Mouse (Mus musculus) neural tube, embryonic 11.5 days (tissue): ENCODE measurements around the gene Rcn3. TPM values are rescaled to one million over a fixed set of nuclear protein-coding genes. Genes with fewer than 3 reads are reported as not detected.

Source experiments
- ATAC-seq: fragments of 200-750 bp; cut with Nextera tagmentation; 2 replicates; pipeline ENCODE4 v1.8.0; 2017; ENCODE audit warnings: moderate number of reproducible peaks, mild to moderate bottlenecking, moderate TSS enrichment, moderate library complexity; ENCODE audit not compliant: insufficient read depth, low FRiP score, low TSS enrichment
- DNase-seq: peaks from one replicate; pipeline ENCODE4 v3.0.0-alpha.2; 2015; ENCODE audit warnings: low spot score
- H3K27ac ChIP-seq: fragments of 300-500 bp; sonication (generic); 2 replicates; pipeline ENCODE4 v1.5.1; 2014; ENCODE audit warnings: low read depth, mild to moderate bottlenecking, low read length
- H3K27me3 ChIP-seq: fragments of 300-500 bp; sonication (generic); 2 replicates; pipeline ENCODE4 v1.6.1; 2014; ENCODE audit warnings: mild to moderate bottlenecking, low read length, mixed read lengths; ENCODE audit not compliant: control insufficient read depth, insufficient read depth
- H3K36me3 ChIP-seq: fragments of 300-500 bp; sonication (generic); 2 replicates; pipeline ENCODE4 v1.6.1; 2014; ENCODE audit warnings: mild to moderate bottlenecking, low read length, moderate library complexity, mixed read lengths; ENCODE audit not compliant: control insufficient read depth, insufficient read depth
- H3K4me1 ChIP-seq: fragments of 300-500 bp; sonication (generic); 2 replicates; pipeline ENCODE4 v1.6.1; 2014; ENCODE audit warnings: low read length, mixed read lengths; ENCODE audit not compliant: control insufficient read depth, insufficient read depth
- H3K4me2 ChIP-seq: fragments of 300-500 bp; sonication (generic); 2 replicates; pipeline ENCODE4 v1.6.1; 2014; ENCODE audit warnings: low read depth, mild to moderate bottlenecking, moderate library complexity
- H3K4me3 ChIP-seq: fragments of 300-500 bp; sonication (generic); 2 replicates; pipeline ENCODE4 v1.5.1; 2014; ENCODE audit warnings: low read depth, low read length
- H3K9ac ChIP-seq: fragments of 300-500 bp; sonication (generic); 2 replicates; pipeline ENCODE4 v1.6.1; 2014; ENCODE audit warnings: mild to moderate bottlenecking, low read length
- H3K9me3 ChIP-seq: fragments of 300-500 bp; sonication (generic); 2 replicates; pipeline ENCODE4 v1.6.1; 2016; ENCODE audit warnings: low read length; ENCODE audit not compliant: control insufficient read depth
- WGBS: fragments of 180-500 bp; shearing (Covaris S2); extraction: QIAGEN DNeasy Blood & Tissue Kit; methylation state at CpG from one replicate; pipeline ENCODE4 v1.1.7; 2014; 5-methylcytosine and 5-hydroxymethylcytosine counted together
- polyA plus RNA-seq: library from polyadenylated mRNA; unstranded; fragments of >200 nt; fragmentation: Nextera tagmentation; extraction: Ambion mirVana; gene quantifications from 2 replicates; pipeline ENCODE4 v1.2.1, GENCODE M21; 2014

Gene Rcn3
- polyA plus RNA-seq, 1 experiment from 2014 or later, result 142 TPM

DNA sequence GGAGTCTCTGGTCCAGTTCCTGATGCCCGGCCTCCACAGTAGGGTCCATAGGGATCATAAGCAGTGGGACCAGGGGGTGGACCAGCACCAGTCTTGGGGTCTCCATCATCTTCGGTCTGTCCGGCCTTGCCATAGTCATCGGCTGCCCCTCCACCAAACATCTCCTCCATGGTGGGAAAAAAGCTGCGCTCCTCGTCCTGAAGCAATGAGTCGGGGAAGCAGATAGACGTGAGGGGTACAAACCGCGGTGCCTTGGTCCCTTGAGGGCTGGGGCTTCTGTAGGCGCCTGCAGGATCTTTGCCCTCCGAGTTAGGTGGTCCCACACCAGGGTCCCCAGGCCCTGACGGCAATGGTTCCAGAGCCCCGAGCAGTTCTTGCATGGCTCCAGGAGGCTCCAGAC is 44.5 kb downstream of the Rcn3 start:
- peaks cover 59% of the 10 kb centered on the region for H3K36me3 ChIP-seq
- 98% methylated on average over 14 of the region's 14 CpGs for WGBS
- no peak overlapping the region for H3K27ac ChIP-seq
- no peaks in the 10 kb centered on the region for H3K9me3 ChIP-seq
- H3K9ac ChIP-seq, result no peak overlapping the region
- no peak overlapping the region for H3K4me3 ChIP-seq
- H3K27me3 ChIP-seq, result no peaks in the 10 kb centered on the region
- no peak overlapping the region for H3K4me2 ChIP-seq
- H3K4me1 ChIP-seq, result peaks cover 10% of the 10 kb centered on the region
- ATAC-seq, result no peak
- no peak for DNase-seq

DNA sequence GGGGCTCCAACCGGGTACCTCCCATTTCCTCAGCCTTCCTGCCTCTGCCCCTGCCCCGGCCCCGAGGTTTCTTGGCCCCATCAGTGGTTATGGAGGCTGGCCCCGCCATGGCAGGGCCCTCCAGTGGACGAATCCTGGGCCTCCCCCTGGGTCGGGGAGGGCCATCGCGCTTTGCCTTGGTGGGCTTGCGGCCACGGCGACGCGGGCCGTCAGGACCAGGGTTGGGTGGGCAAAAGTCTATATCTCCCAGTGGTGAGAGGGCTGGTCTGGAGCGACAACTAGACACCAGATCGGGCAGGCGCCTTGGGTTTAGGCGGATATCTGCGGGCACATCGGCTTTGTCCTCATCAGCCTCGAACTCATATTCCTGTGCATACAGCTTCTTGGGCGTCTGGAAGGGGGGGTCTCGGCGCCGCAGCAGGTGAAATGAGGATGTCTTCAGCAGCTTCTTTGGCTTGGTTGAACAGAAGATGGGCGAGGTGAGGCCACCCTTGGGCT is 45.1 kb downstream of the Rcn3 start:
- Histone ChIP-seq H3K4me2 (no peak overlapping the region), H3K4me3 (no peak overlapping the region), H3K36me3 (peaks cover 62% of the 10 kb centered on the region), H3K27ac (no peak overlapping the region), H3K27me3 (no peaks in the 10 kb centered on the region), H3K4me1 (peaks cover 10% of the 10 kb centered on the region), H3K9me3 (no peaks in the 10 kb centered on the region), H3K9ac (no peak overlapping the region)
- no peak for ATAC-seq
- no peak for DNase-seq
- WGBS, result 94% methylated on average over 26 of the region's 26 CpGs

DNA sequence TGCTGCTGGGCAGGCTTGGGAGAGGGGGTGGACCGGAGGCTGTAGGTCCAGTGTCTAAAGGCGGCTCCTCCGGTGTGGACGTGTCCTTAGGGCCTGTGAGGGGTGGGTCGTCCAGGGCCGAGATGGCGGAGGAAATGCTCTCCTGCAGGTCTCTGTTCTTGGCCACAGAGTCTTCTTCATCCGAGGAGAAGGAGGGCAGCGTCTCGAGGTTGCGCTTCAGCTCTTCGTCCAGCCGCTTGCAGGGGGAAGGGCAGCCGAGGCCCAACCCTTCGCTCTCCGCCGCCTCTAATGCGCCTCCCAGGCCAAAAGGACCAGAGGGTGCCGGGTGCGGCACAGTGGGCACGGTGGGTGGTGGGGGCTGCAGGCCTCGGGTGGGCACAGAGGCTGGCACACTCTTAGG is 46.3 kb downstream of the Rcn3 start:
- H3K9me3 ChIP-seq, result no peaks in the 10 kb centered on the region
- DNase-seq, result no peak
- H3K36me3 ChIP-seq, result peaks cover 69% of the 10 kb centered on the region
- no peak for ATAC-seq
- no peak overlapping the region for H3K27ac ChIP-seq
- H3K4me1 ChIP-seq, result 0 out of 2 replicates have a peak, but pooled peaks cover 3% of the 10 kb centered on the region
- H3K4me3 ChIP-seq, result no peak overlapping the region
- H3K4me2 ChIP-seq, result no peak overlapping the region
- H3K9ac ChIP-seq, result no peak overlapping the region
- WGBS, result 97% methylated on average over 22 of the region's 22 CpGs
- H3K27me3 ChIP-seq, result no peaks in the 10 kb centered on the region

DNA sequence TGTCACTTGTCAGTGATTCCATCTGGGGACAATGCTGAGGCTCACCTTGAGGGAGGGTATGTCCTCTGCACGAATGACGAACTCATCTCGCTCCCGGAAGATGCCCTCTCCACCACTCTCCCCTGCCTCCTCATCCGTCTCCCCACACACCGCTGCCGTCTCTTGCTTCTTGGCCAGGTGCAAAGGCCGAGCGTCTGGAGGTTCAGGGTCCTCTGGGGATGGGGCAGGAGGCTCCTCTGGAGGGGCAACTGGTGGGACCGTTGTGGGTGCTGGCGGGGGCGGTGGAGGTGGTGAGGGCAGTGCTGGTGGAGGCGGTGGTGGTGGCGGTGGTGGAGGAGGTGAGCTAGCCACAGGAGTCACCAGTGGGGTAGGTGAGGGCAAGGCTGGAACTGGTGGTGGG is 48.7 kb downstream of the Rcn3 start:
- WGBS, result 95% methylated on average over 14 of the region's 14 CpGs
- Histone ChIP-seq H3K27ac (no peak overlapping the region), H3K36me3 (peaks cover 63% of the 10 kb centered on the region), H3K9me3 (no peaks in the 10 kb centered on the region), H3K4me1 (no peaks in the 10 kb centered on the region), H3K27me3 (no peaks in the 10 kb centered on the region), H3K4me2 (no peak overlapping the region), H3K4me3 (no peak overlapping the region), H3K9ac (no peak overlapping the region)
- ATAC-seq (no peak), DNase-seq (no peak)

DNA sequence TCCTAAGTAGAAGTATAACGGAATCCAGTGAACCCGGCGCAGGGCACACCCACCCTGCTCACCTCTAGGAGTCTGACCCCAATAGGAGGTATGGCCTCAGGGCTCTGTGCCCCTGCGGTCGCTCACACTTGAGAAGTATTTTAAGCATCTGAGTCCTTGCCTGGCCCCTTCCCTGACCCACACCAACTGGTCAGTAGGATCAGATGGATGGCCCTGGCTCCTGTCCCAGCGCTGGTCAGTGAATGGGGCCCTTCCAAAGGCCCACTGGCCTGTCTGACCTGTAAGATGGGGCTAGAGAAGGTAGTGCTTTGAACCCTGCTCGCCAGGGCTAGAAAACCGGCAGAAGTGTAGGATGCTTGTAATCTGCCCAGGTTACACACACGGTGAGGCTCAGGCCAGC is 51.2 kb downstream of the Rcn3 start:
- WGBS, result 98% methylated on average over 9 of the region's 9 CpGs
- DNase-seq (no peak), ATAC-seq (no peak)
- H3K27ac ChIP-seq, result no peak overlapping the region
- no peak overlapping the region for H3K9ac ChIP-seq
- no peaks in the 10 kb centered on the region for H3K9me3 ChIP-seq
- H3K4me3 ChIP-seq, result no peak overlapping the region
- no peaks in the 10 kb centered on the region for H3K27me3 ChIP-seq
- peaks cover 49% of the 10 kb centered on the region for H3K36me3 ChIP-seq
- H3K4me1 ChIP-seq, result no peaks in the 10 kb centered on the region
- H3K4me2 ChIP-seq, result no peak overlapping the region

DNA sequence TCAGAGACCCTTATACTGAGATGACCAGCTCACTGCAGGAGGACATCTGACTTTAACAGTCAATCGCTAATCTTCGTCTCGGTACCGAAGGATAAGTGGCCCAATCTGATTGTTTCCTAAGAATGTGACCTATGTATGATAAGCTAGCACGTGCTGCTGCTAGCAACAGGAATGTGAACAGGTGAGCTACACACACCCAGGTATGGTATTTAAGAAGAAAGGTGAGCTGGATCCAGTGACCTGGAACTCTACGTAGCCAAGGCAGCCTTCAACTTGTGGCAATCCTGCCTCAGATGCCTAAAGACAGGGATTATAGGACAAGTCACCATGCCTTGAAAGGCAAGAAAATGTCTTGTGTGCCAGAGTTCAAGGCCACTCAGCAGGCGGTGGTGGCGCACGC is 53.6 kb downstream of the Rcn3 start:
- Histone ChIP-seq H3K4me2 (no peak overlapping the region), H3K4me1 (no peaks in the 10 kb centered on the region), H3K4me3 (no peak overlapping the region), H3K36me3 (peaks cover 51% of the 10 kb centered on the region), H3K9me3 (no peaks in the 10 kb centered on the region), H3K9ac (no peak overlapping the region), H3K27me3 (no peaks in the 10 kb centered on the region), H3K27ac (no peak overlapping the region)
- 95% methylated on average over 9 of the region's 9 CpGs for WGBS
- ATAC-seq (no peak), DNase-seq (no peak)

DNA sequence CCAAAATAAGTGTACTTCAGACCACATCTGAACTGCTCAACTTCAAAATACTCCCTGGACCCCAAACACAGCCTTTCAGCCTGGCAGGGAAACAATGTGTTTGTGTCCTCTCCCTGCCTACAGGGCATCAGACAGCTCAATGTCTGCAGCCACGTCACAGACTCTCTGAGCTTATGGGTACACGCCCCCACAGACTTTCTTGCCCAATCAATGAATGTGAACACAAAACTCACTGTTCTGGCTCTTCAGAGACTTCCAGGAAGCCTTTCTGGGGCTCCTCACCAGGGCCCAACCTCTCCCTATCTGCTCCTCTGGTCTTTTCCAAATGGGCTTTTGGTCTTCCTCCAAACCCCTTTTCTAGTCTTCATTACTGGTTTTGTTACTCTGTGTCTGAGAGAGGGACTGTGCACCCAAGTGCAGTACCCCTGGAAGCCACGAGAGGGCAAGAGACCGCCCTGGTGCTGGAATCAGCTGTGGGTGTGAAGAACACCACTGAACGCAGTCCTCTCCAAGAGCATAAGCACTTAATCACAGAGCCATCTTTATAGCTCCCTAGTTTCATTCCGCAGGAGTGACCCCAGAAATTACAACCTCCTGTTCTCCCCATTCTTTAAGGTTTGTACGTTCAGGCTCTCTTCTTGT is 54.2 kb downstream of the Rcn3 start:
- no peaks in the 10 kb centered on the region for H3K9me3 ChIP-seq
- H3K4me2 ChIP-seq, result no peak overlapping the region
- peak; percentile 52 for DNase-seq
- no peak for ATAC-seq
- H3K36me3 ChIP-seq, result peaks cover 51% of the 10 kb centered on the region
- no peak overlapping the region for H3K9ac ChIP-seq
- no peaks in the 10 kb centered on the region for H3K27me3 ChIP-seq
- no peak overlapping the region for H3K27ac ChIP-seq
- 74% methylated on average over 7 of the region's 7 CpGs for WGBS
- H3K4me3 ChIP-seq, result no peak overlapping the region
- H3K4me1 ChIP-seq, result no peaks in the 10 kb centered on the region

DNA sequence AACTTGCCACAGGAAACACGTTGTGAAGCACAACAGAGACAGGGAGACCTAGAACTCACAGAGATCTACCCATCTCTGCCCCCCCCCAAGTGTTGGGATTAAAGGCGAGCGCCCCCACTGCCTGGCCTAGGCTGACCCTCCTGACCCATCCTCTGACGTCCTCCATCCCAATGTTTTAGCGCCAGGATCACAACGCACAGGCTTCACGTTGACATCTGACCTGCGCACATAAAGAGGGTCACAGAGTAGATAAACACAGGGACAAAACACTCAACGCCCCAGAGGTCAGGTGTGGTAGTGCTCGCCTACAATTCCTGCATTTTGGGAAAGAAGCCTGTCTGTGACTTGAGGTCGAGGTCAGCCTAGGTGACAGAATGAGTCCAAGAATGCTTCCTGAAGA is 55.3 kb downstream of the Rcn3 start:
- no peak overlapping the region for H3K4me3 ChIP-seq
- H3K27ac ChIP-seq, result no peak overlapping the region
- no peak overlapping the region for H3K9ac ChIP-seq
- peaks cover 52% of the 10 kb centered on the region for H3K36me3 ChIP-seq
- WGBS, result 87% methylated on average over 11 of the region's 11 CpGs
- H3K9me3 ChIP-seq, result no peaks in the 10 kb centered on the region
- H3K27me3 ChIP-seq, result no peaks in the 10 kb centered on the region
- DNase-seq (no peak), ATAC-seq (no peak)
- no peaks in the 10 kb centered on the region for H3K4me1 ChIP-seq
- no peak overlapping the region for H3K4me2 ChIP-seq

DNA sequence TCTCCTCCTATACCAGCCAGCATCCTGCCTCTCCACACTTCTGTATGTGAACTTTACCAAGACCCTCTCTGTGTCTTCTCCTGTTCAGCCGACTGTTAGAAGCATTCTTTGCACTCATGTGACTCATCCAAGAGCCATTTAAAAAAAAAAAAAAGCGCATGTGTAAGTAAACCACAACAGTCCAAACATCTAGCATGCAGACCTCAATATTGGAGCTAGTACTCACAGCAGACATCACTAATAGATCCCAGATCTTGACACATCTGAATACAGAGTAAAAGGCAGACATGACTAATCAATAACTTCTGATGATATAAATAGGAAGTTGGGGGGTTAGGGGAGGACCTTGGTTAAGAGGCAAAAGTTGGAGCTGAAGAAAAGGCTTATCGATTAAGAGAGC is 56.4 kb downstream of the Rcn3 start:
- no peak overlapping the region for H3K4me3 ChIP-seq
- no peaks in the 10 kb centered on the region for H3K9me3 ChIP-seq
- H3K4me2 ChIP-seq, result no peak overlapping the region
- H3K27ac ChIP-seq, result no peak overlapping the region
- DNase-seq (no peak), ATAC-seq (no peak)
- no peak overlapping the region for H3K9ac ChIP-seq
- H3K4me1 ChIP-seq, result no peaks in the 10 kb centered on the region
- H3K36me3 ChIP-seq, result peaks cover 53% of the 10 kb centered on the region
- 94% methylated on average over 3 of the region's 3 CpGs for WGBS
- no peaks in the 10 kb centered on the region for H3K27me3 ChIP-seq
